Mouse (Mus musculus): Measurements from ENCODE around the gene Sh3d19.
A peak's percentile ranks its signal among the peaks of the same experiment; 100 is the strongest.

Sh3d19 gene

GRCm38 (mm10) chr3:86135886-86136563 lies 165.1 kb downstream of the Sh3d19 start:
- DNase-seq (ENCODE audit: low read depth, low spot score): no peak

DNA sequence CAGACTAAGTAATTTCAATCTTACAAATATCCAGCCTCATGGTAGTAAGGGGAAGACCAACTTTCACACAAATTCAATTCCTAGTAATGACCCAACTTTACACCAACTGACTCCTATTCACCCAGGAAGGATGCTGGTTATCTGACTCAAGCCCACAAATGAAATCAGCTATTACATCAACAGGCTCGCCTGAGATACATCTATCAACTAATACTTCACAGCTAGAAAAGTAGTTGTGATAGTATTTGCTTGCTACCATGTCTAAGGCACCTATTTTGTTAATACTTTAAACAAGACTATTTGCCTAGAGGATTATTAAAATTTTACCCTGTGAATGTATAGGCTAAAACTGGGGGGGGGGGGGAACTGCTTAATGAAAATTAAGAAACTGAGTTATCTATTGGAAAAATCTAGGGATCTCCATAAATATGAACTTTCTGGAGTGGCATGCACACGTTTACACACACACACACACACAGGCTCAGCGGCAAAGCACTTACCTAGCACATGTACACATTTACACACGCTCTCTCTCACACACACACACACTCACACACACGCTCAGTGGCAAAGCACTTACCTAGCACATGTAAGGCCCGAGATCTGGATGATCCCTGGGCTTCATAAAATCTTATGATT lies 166.1 kb downstream of the Sh3d19 start:
- no peak for DNase-seq (ENCODE audit: low read depth, low spot score)

DNA sequence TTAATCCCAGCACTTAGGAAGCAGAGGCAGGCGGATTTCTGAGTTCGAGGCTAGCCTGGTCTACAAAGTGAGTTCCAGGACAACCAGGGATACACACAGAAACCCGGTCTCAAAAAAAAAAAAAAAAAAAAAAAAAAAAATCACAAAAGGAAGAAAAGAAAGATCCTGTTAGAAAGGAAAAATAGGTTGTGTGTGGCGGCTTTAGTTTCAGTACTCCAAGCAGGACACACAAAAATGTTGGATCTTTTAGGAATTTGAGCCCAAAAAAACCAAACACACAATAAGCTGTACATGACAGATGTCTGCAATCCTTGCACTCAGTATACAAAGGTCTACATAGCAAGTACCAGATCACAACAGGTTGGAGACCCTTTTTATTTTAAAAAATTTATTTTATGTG lies 168.8 kb downstream of the Sh3d19 start:
- no peak for DNase-seq (ENCODE audit: low read depth, low spot score)

DNA sequence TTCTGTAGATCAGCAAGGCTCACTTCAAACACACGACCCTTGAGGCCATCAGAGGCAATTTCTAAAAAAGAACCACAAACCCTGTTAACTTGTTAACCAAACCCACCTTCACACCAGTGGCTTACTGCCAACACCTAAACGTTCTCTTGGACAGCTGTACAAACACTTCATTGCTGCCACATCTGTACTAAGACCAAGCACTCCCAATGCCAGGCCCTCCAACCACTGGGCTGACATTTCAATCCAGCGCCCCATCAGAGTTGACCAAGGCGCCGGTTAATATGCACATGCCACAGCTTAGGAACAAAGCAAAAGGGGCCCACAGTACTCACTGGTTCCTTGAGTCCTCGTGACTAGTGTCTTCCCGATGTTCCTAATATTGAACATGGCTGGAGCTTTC lies 170.5 kb downstream of the Sh3d19 start:
- DNase-seq (ENCODE audit: low read depth, low spot score): no peak

DNA sequence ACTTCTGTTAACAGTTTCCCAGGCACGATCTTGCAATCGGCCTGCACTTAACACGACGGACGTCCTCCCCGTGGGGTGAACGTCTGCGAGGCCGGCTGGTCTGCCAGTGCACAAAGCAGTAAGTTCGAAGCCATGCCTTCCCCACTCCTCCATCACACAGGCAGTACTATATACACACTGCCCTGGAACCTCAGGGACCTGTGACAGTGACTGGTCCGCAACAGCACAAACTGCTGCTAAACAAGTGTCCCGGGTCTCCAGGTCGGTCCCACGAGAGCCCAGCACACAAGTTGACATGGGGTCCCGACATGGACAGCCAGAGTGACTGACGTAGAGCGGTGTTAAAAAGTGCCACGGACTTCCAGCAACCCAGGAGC lies 171.0 kb downstream of the Sh3d19 start:
- no peak for DNase-seq (ENCODE audit: low read depth, low spot score)

DNA sequence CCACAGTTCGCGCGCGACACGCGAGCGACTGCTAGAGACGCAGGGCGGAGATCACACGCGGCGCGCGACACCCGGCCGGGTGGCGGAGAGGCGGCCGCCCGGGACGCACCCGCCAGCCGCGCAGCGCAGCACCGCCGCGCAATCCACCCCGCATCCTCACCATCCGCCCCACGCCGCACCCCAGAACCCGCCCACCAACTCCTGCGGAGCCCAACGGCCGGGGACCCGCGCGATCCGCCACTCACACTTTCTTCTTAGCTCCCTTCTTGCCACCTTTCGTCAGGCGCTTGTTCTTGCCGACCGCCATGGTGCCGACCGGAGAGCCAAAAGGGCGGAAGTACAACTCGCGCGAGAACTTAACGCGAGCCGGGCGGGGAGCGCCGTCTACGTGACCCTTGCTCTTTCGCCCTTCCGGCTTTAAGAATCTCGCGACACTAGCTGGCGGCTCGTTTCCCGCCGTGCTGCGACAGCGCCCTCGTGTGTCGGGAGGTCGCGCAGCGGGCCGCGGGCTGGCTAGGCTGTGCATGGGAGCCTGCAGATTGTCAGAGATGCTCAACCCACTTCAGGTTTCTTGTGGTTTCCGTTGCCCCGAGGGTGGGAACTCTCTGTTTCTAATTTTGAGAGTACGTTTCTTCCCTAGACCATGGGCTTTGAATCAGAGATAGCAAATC lies 171.5 kb downstream of the Sh3d19 start, which contains the start of gene Rps3a1:
Gene Rps3a1, minus strand, starts transcription at position 440 of the 671 bp plus-strand sequence.
- peak; percentile 96 for DNase-seq (ENCODE audit: low read depth, low spot score)

DNA sequence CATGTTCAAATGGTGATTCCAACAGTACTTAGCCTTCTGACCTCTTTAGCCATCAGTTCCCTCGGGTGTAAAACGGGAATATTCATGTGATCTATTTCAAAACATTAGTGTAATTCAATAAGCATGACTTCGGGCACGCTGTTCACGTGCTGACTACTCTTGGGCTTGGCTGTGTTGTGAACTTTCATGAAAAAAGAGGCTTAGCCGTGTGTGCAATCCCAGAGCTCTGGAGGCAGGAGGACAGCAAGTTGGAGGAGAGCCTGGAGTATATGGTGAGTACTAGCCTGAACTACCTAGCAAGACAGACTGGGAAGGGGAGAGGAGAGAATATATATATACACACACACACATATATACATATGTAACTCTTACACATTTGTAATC lies 172.0 kb downstream of the Sh3d19 start:
- no peak for DNase-seq (ENCODE audit: low read depth, low spot score)

GRCm38 (mm10) chr3:86143343-86143742 lies 172.4 kb downstream of the Sh3d19 start:
- no peak for DNase-seq (ENCODE audit: low read depth, low spot score)

GRCm38 (mm10) chr3:86149063-86149462 lies 178.2 kb downstream of the Sh3d19 start:
- DNase-seq (ENCODE audit: low read depth, low spot score): no peak

- DNase-seq (ENCODE audit: low read depth, low spot score): no peak
These were observed 178.6 kb downstream of the Sh3d19 start for GRCm38 (mm10) chr3:86149521-86149920.

DNA sequence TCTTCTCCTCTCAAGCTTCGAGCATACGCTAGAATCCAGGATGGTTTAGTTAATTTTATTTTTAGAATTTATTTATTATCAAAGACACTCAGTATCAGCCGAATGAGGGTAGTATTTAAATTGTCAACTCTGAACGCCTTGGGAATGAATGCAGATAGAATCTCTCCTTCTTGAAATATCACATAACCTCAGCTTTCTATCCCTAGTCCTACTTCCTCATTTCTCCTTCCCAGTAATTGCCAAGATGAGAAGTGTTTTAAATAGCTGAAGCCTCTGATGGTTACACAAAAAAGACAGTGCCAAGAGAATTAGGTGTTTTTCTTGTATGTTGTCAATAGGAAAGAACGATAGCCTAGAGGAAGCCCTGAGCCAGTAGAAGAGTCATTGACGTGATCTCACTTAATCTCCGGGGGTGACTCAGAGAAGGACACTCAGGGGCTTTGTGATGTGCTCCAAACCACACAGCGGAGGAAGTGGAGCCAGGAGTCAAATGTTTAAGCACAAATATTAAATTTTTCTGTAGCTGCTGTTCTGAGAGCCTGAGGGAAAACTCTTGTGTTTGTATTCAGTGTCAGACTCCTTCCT lies 198.0 kb downstream of the Sh3d19 start:
- DNase-seq (ENCODE audit: low read depth, low spot score): no peak

DNA sequence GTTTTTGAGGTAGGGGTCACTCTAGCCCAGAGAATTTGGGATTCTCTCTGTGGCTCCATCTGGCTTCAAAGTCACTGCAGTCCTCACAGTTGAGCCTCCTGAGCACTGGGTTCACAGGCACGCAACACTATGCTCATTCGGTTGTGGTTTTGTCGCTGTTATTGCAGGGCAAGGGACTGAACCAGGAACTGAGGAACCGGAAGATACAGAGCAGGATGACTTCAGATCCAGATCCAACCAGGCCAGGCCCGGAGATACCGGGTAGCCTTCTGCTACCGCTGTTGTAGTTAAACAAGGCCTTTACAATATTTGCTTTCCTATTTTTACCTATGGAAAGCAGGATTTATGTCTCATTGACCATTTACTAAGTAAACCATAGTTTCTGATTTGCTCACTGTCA lies 208.8 kb downstream of the Sh3d19 start:
- DNase-seq (ENCODE audit: low read depth, low spot score): no peak
